Mouse (Mus musculus): ENCODE data around the gene Gm20403. TPM values are rescaled to one million over a fixed set of nuclear protein-coding genes. Genes with fewer than 3 reads are reported as not detected.

The Gm20403 gene
- polyA plus RNA-seq, 1 experiment from 2014 or later = not detected

DNA sequence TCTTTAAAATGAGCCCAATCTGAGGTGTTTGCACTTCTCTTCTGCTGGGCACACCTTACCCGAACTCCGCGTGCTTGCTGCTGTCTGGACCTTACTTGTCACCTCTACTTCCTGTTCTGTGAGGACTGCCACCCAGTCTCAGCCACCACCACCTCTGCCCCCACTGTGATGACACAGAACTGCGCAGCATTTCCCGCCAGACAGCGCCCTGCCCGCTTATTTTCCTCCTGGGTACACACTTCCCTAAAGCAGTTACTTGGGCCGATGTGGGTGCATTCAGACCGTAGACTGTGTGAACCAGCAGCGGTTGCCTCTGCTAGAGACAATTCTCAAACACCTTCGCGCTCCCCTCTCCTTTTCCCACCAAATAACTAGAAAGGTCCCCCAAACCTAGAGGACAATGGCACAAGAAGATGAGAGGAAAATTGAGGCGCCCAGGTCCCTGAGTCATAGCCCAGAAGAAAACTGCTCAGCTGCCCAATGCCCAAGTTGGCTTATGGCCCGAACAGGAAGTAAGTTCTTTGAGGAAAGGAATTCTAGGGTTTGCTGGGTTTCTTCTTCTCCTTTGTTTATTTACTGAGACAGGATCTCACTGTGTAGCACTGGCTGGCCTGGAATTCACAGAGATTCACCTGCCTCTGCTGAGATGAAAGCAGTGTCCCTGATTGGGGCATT is 12.8 kb upstream of the Gm20403 start:
- WGBS = 71% methylated on average over 14 of the region's 14 CpGs
- no peaks in the 10 kb centered on the region for H3K9me3 ChIP-seq (ENCODE audit: control insufficient read depth, low read length)
- no peak for ATAC-seq (ENCODE audit: insufficient number of reproducible peaks, insufficient read depth, low FRiP score, low read depth)

DNA sequence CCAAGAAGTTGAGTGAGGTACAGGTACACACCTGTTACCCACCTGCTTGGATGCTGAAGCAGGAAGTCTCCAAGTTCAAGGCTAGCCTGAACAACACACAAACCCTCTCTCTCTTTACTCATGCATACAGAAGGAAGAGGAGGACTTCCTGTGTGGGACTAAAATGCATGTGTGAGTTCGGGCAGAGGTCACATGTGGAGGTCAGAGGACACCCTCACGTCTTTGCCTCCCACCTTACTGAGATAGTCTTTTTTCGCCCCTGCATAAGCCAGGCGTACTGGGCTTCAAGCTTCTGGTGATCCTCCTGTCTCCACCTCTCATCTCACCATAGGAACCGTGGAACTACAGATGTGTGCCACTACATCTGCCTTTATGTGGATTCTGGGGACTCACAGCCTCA is 12.1 kb upstream of the Gm20403 start:
- H3K9ac ChIP-seq (ENCODE audit: low read length) = no peak overlapping the region
- 59% methylated on average over 5 of the region's 5 CpGs for WGBS
- H3K27me3 ChIP-seq (ENCODE audit: control insufficient read depth, insufficient read depth, low read length) = no peaks in the 10 kb centered on the region
- H3K4me2 ChIP-seq (ENCODE audit: low read length) = no peak overlapping the region
- no peak overlapping the region for H3K27ac ChIP-seq (replicated peaks in 1 of 2; ENCODE audit: control insufficient read depth in 1 of 2, insufficient read depth in 1 of 2, low read depth in 2 of 2, low read length in 2 of 2)
- H3K4me3 ChIP-seq (ENCODE audit: control insufficient read depth in 1 of 2, insufficient read depth in 1 of 2, low read depth in 1 of 2, low read length in 2 of 2) = no peak overlapping the region
- no peaks in the 10 kb centered on the region for H3K9me3 ChIP-seq (ENCODE audit: control insufficient read depth, low read length)
- H3K4me1 ChIP-seq (ENCODE audit: control insufficient read depth in 2 of 2, insufficient read depth in 2 of 2, low read length in 2 of 2) = no peaks in the 10 kb centered on the region; a peak in 1 of 4 replicates
- no peak for ATAC-seq (ENCODE audit: insufficient number of reproducible peaks, insufficient read depth, low FRiP score, low read depth)
- H3K36me3 ChIP-seq (ENCODE audit: control insufficient read depth, insufficient read depth, low read length) = no peaks in the 10 kb centered on the region

More for the DNA sequence above, 12.8 kb upstream of the Gm20403 start:
- Histone ChIP-seq H3K36me3 (ENCODE audit: control insufficient read depth, insufficient read depth, low read length) (no peaks in the 10 kb centered on the region), H3K4me3 (ENCODE audit: control insufficient read depth in 1 of 2, insufficient read depth in 1 of 2, low read depth in 1 of 2, low read length in 2 of 2) (no peak overlapping the region), H3K4me1 (ENCODE audit: control insufficient read depth in 2 of 2, insufficient read depth in 2 of 2, low read length in 2 of 2) (no peaks in the 10 kb centered on the region), H3K27me3 (ENCODE audit: control insufficient read depth, insufficient read depth, low read length) (no peaks in the 10 kb centered on the region), H3K27ac (replicated peaks in 1 of 2; ENCODE audit: control insufficient read depth in 1 of 2, insufficient read depth in 1 of 2, low read depth in 2 of 2, low read length in 2 of 2) (no peak overlapping the region), H3K9ac (ENCODE audit: low read length) (no peak overlapping the region), H3K4me2 (ENCODE audit: low read length) (no peak overlapping the region)

DNA sequence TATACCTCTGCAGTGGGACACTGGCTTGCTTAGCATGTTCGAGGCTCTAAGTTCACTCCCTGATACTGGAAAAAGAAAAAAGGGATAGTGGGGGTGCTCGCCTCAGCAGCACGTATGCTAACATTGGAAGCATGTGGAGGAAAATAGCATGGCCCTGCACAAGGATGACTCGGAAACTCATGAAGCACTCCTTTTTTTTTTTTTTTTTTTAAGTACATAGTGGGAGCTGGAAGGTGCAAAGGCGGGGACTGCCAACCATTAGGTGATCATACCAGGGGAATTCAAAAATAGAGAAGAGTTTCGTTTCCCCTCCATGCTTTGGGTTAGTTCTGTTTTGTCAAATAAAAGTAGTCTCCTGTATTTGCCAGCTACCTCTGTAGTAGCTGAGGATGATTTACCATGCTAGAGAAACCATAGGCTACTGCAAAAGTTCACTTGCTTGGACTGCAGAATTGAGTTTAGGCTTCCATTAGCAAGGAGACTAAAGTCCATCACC is 10.7 kb upstream of the Gm20403 start:
- WGBS = 80% methylated on average over 6 of the region's 6 CpGs
- Histone ChIP-seq H3K27ac (replicated peaks in 1 of 2; ENCODE audit: control insufficient read depth in 1 of 2, insufficient read depth in 1 of 2, low read depth in 2 of 2, low read length in 2 of 2) (no peak overlapping the region), H3K4me3 (ENCODE audit: control insufficient read depth in 1 of 2, insufficient read depth in 1 of 2, low read depth in 1 of 2, low read length in 2 of 2) (no peak overlapping the region), H3K36me3 (ENCODE audit: control insufficient read depth, insufficient read depth, low read length) (no peaks in the 10 kb centered on the region), H3K9me3 (ENCODE audit: control insufficient read depth, low read length) (no peaks in the 10 kb centered on the region), H3K4me2 (ENCODE audit: low read length) (no peak overlapping the region), H3K9ac (ENCODE audit: low read length) (no peak overlapping the region), H3K27me3 (ENCODE audit: control insufficient read depth, insufficient read depth, low read length) (no peaks in the 10 kb centered on the region), H3K4me1 (ENCODE audit: control insufficient read depth in 2 of 2, insufficient read depth in 2 of 2, low read length in 2 of 2) (no peaks in the 10 kb centered on the region; a peak in 1 of 4 replicates)
- no peak for ATAC-seq (ENCODE audit: insufficient number of reproducible peaks, insufficient read depth, low FRiP score, low read depth)

DNA sequence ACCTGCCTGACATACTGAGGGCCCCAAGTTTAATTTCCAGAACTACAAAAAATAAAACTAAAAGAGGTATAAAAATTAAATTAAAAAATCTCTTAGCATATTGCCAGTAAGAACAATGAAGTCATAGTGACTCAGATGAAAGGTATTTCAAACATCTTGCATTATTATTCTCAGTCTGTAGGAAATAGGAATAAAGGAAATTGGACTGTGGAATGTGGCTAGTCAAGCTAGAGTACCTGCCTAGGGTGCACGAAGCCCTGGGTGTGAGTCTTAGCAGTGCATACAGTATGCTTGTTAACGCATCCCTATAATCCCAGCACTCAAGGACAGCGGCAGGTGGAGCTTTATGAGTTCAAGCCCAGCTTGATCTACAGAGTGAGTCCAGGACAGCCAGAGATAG is 9.6 kb upstream of the Gm20403 start:
- Histone ChIP-seq H3K4me1 (ENCODE audit: control insufficient read depth in 2 of 2, insufficient read depth in 2 of 2, low read length in 2 of 2) (no peaks in the 10 kb centered on the region; a peak in 1 of 4 replicates), H3K27me3 (ENCODE audit: control insufficient read depth, insufficient read depth, low read length) (no peaks in the 10 kb centered on the region), H3K36me3 (ENCODE audit: control insufficient read depth, insufficient read depth, low read length) (no peaks in the 10 kb centered on the region), H3K4me3 (ENCODE audit: control insufficient read depth in 1 of 2, insufficient read depth in 1 of 2, low read depth in 1 of 2, low read length in 2 of 2) (no peak overlapping the region), H3K9ac (ENCODE audit: low read length) (no peak overlapping the region), H3K9me3 (ENCODE audit: control insufficient read depth, low read length) (no peaks in the 10 kb centered on the region), H3K4me2 (ENCODE audit: low read length) (no peak overlapping the region), H3K27ac (replicated peaks in 1 of 2; ENCODE audit: control insufficient read depth in 1 of 2, insufficient read depth in 1 of 2, low read depth in 2 of 2, low read length in 2 of 2) (no peak overlapping the region)
- 50% methylated on average over 3 of the region's 3 CpGs for WGBS
- ATAC-seq (ENCODE audit: insufficient number of reproducible peaks, insufficient read depth, low FRiP score, low read depth) = no peak

DNA sequence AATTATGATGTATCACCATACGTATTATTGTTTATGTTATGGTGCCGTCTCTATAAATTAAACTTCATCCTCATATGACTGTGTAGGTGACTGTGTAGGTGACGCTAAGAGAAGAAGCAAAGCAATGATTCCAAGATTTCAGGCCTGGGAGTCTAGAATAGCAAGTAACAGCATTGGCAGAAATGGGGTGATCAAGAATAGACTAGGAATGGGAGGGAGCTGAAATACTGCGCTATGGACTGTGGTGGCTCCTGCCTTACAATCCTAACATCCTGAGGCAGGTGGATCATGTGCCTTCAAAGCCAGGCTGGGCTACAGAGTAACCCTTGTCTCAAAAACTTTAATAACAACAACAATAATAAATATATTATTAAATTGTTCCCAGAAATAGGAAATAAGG is 8.1 kb upstream of the Gm20403 start:
- no peaks in the 10 kb centered on the region for H3K27me3 ChIP-seq (ENCODE audit: control insufficient read depth, insufficient read depth, low read length)
- no peaks in the 10 kb centered on the region; a peak in 1 of 4 replicates for H3K4me1 ChIP-seq (ENCODE audit: control insufficient read depth in 2 of 2, insufficient read depth in 2 of 2, low read length in 2 of 2)
- no peak overlapping the region for H3K9ac ChIP-seq (ENCODE audit: low read length)
- WGBS = 88% methylated on average over 4 of the region's 4 CpGs
- ATAC-seq (ENCODE audit: insufficient number of reproducible peaks, insufficient read depth, low FRiP score, low read depth) = no peak
- H3K4me3 ChIP-seq (ENCODE audit: control insufficient read depth in 1 of 2, insufficient read depth in 1 of 2, low read depth in 1 of 2, low read length in 2 of 2) = no peak overlapping the region
- H3K36me3 ChIP-seq (ENCODE audit: control insufficient read depth, insufficient read depth, low read length) = no peaks in the 10 kb centered on the region
- no peak overlapping the region for H3K4me2 ChIP-seq (ENCODE audit: low read length)
- H3K27ac ChIP-seq (replicated peaks in 1 of 2; ENCODE audit: control insufficient read depth in 1 of 2, insufficient read depth in 1 of 2, low read depth in 2 of 2, low read length in 2 of 2) = no peak overlapping the region
- H3K9me3 ChIP-seq (ENCODE audit: control insufficient read depth, low read length) = no peaks in the 10 kb centered on the region

DNA sequence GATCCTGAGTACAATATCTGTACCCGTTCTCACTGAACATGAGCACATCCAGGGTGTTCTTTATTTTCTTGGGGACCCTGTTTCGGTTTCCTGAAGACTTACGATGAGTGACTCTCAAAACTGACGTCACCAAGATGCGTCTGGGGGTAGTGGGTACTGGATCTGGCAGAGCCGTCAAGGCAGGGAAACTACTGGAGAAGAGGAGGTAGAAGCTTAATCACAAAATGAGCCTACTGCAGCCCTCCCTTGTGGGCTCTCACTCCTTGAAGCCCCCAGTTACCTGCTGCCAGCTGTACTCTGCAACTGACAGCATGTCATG is 7.7 kb upstream of the Gm20403 start:
- 64% methylated on average over 6 of the region's 6 CpGs for WGBS
- H3K4me1 ChIP-seq (ENCODE audit: control insufficient read depth in 2 of 2, insufficient read depth in 2 of 2, low read length in 2 of 2) = no peaks in the 10 kb centered on the region; a peak in 1 of 4 replicates
- H3K27ac ChIP-seq (replicated peaks in 1 of 2; ENCODE audit: control insufficient read depth in 1 of 2, insufficient read depth in 1 of 2, low read depth in 2 of 2, low read length in 2 of 2) = no peak overlapping the region
- H3K27me3 ChIP-seq (ENCODE audit: control insufficient read depth, insufficient read depth, low read length) = no peaks in the 10 kb centered on the region
- no peak for ATAC-seq (ENCODE audit: insufficient number of reproducible peaks, insufficient read depth, low FRiP score, low read depth)
- no peak overlapping the region for H3K4me2 ChIP-seq (ENCODE audit: low read length)
- H3K9ac ChIP-seq (ENCODE audit: low read length) = no peak overlapping the region
- no peaks in the 10 kb centered on the region for H3K9me3 ChIP-seq (ENCODE audit: control insufficient read depth, low read length)
- no peak overlapping the region for H3K4me3 ChIP-seq (ENCODE audit: control insufficient read depth in 1 of 2, insufficient read depth in 1 of 2, low read depth in 1 of 2, low read length in 2 of 2)
- no peaks in the 10 kb centered on the region for H3K36me3 ChIP-seq (ENCODE audit: control insufficient read depth, insufficient read depth, low read length)

DNA sequence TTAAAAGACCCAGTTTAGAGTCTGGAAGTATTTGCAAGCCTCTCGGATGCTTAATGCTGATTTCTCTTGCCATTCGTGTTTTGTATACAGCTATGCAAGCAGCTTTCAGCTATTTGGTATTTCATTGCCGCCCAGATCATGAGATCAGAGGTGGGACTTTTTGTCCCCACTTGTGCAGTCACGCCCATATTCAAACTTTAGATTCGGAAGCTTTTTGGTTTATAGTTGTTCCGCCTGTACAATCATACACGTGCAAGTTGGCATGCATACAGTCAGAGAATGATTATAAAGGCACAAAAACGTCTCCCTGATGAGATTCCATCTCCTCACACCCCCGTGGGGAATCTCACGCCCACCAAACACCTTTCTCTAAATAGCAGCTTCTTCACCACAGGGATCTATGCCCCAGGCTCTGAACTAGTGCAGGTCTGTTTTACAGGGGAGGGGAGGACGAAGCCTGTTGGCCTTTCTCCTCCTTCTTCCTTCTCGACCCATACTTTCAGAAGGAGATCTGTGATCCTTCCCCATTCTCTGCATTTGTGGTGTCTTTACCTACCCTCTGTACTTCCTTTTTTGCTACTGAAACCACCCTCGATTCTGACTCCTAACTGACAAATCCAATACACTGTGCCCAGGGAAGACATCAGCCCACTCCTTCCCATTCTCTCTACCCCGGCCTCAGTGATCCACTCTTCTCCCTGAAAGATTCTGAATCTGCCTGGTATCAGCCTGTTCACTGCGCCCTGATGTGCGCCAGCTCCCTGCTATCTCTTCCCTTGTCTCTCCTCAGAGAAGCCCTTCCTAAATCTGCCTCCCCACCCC is 7.1 kb upstream of the Gm20403 start:
- Histone ChIP-seq H3K4me1 (ENCODE audit: control insufficient read depth in 2 of 2, insufficient read depth in 2 of 2, low read length in 2 of 2) (no peaks in the 10 kb centered on the region; a peak in 1 of 4 replicates), H3K4me3 (ENCODE audit: control insufficient read depth in 1 of 2, insufficient read depth in 1 of 2, low read depth in 1 of 2, low read length in 2 of 2) (no peak overlapping the region), H3K9me3 (ENCODE audit: control insufficient read depth, low read length) (no peaks in the 10 kb centered on the region), H3K4me2 (ENCODE audit: low read length) (no peak overlapping the region), H3K36me3 (ENCODE audit: control insufficient read depth, insufficient read depth, low read length) (no peaks in the 10 kb centered on the region), H3K27ac (replicated peaks in 1 of 2; ENCODE audit: control insufficient read depth in 1 of 2, insufficient read depth in 1 of 2, low read depth in 2 of 2, low read length in 2 of 2) (no peak overlapping the region), H3K27me3 (ENCODE audit: control insufficient read depth, insufficient read depth, low read length) (no peaks in the 10 kb centered on the region), H3K9ac (ENCODE audit: low read length) (no peak overlapping the region)
- ATAC-seq (ENCODE audit: insufficient number of reproducible peaks, insufficient read depth, low FRiP score, low read depth) = no peak
- WGBS = 47% methylated on average over 16 of the region's 16 CpGs

Data from heart, embryonic 14.5 days (tissue).